ENCODE assay signal across 7 mouse cellular contexts in the genomic region with DNA sequence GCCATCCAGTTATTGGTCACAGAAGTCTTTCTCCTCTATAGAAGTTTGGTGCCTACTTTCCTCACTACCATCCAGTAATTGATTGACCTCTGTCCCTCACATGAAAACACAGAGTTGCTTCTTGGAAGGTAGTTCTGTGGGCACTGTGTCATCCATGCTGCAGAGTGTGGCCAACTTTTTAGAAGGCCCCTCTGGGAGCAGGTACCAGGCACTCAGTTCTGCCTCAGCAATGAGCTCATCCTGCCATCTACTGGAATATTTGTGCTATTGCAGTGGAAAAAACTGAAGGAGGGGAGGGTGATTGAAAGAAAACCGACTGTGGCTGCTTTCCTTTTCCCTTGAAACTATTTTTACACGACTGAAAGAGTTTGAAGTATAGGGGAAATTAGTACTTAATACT.
DNase-seq lines count a peak whose midpoint lies in the region; ATAC-seq and TF ChIP-seq lines count a peak whose summit lies in the region.

No protein-coding gene starts in this region.

- DNase-seq in testis, postnatal 10 days (ENCODE audit: low spot score) = no peak
- peak; percentile 11 for DNase-seq in adrenal gland, postnatal 25 days
- DNase-seq in embryo, embryonic 9.5 days (ENCODE audit: extremely low spot score) = peak; percentile 69
- DNase-seq in induced T-regulatory cell, adult 2 months (ENCODE audit: low read depth) = peak; percentile 37
- DNase-seq in lung, postnatal 25 days (ENCODE audit: low spot score) = peak; percentile 14
- peak; percentile 25 for DNase-seq in stomach, postnatal 0 days (ENCODE audit: low spot score)

- H3K4me3 ChIP-seq in testis, adult 2 months (ENCODE audit: control insufficient read depth, low read depth, low read length) = no peak overlapping the region
- no peak overlapping the region for H3K4me3 ChIP-seq in stomach, postnatal 0 days (ENCODE audit: low read depth, low read length)

- H3K27ac ChIP-seq in testis, adult 2 months (ENCODE audit: control insufficient read depth, insufficient read depth, low read depth, low read length) = no peak overlapping the region
- H3K27ac ChIP-seq in stomach, postnatal 0 days (replicated peaks) = no peak overlapping the region

- WGBS in stomach, postnatal 0 days = 1% methylated on average over 2 of the region's 2 CpGs

- H3K9ac ChIP-seq in stomach, postnatal 0 days (ENCODE audit: low read length) = no peak overlapping the region

- no peaks in the 10 kb centered on the region for H3K9me3 ChIP-seq in stomach, postnatal 0 days (ENCODE audit: control insufficient read depth, low read length)

- TF ChIP-seq POLR2A in testis, adult 2 months (IDR thresholded peaks at IDR 0.05; ENCODE audit: control insufficient read depth, low read depth, low read length) = no peak

- peak; percentile 44; the same call in 1 of the 2 replicates for TF ChIP-seq CTCF in testis, adult 2 months (IDR thresholded peaks at IDR 0.05; ENCODE audit: control insufficient read depth, insufficient read depth, insufficient replicate concordance, low read depth, low read length)
- TF ChIP-seq CTCF in stomach, postnatal 0 days (IDR thresholded peaks at IDR 0.05; ENCODE audit: low read depth) = peak; percentile 95

- TF ChIP-seq EP300 in stomach, postnatal 0 days (optimal IDR thresholded peaks at IDR 0.05) = no peak

- H3K4me2 ChIP-seq in stomach, postnatal 0 days (replicated peaks; ENCODE audit: low read depth) = no peak overlapping the region

- H3K4me1 ChIP-seq in testis, adult 2 months (ENCODE audit: control insufficient read depth, insufficient read depth, low read length) = no peaks in the 10 kb centered on the region
- no peaks in the 10 kb centered on the region for H3K4me1 ChIP-seq in stomach, postnatal 0 days (replicated peaks; ENCODE audit: control insufficient read depth, insufficient read depth)

- peak; percentile 32; the same call in 1 of the 2 replicates for ATAC-seq in stomach, postnatal 0 days (ENCODE audit: low FRiP score, low TSS enrichment)

- no peaks in the 10 kb centered on the region for H3K36me3 ChIP-seq in testis, adult 2 months (ENCODE audit: control insufficient read depth, insufficient read depth, low read length)
- H3K36me3 ChIP-seq in stomach, postnatal 0 days (ENCODE audit: control insufficient read depth, insufficient read depth, low read length) = no peaks in the 10 kb centered on the region

- no peaks in the 10 kb centered on the region for H3K27me3 ChIP-seq in testis, adult 2 months (ENCODE audit: control insufficient read depth, insufficient read depth, low read length)
- no peaks in the 10 kb centered on the region for H3K27me3 ChIP-seq in stomach, postnatal 0 days (ENCODE audit: control insufficient read depth, insufficient read depth, low read length)
